8 mouse cellular contexts compared by ENCODE assay signal in the genomic region with DNA sequence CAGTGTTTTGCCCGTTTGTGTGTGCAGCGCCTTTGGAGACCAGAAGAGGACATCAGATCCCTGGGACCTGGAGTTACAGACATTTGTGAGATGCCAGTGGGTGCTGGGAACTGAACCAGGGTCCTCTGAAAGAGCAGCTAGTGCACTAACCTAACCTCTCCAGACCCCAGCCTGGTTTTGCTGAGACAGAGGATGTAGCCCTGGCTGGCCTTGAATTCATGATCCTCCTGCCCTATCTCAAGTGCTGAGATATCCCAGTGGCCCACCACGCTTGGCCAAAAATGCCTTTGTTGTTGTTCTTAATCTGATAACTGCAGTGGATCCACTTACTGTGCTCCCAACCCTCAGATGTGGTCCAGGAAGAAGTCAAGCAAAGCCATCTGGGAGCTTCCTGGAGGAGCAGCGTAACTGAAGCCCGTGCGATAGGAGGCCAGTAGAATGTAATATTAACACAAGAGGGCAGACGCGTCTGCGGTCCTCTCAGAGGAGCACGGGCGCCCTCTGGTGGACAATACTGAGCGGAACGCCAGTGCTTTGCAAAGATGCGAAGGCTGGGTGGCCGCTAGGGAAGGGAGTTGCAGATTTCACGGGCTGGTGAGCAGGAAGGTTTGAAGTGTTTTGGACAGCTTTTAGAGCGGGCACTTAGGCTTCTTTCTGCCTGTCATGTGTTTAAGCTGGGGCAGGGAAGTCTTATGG.
DNase-seq lines count a peak whose midpoint lies in the region; ATAC-seq and TF ChIP-seq lines count a peak whose summit lies in the region.

No protein-coding gene starts in this region.

- H3K4me3 ChIP-seq in forebrain, embryonic 12.5 days (replicated peaks) = no peak overlapping the region
- H3K4me3 ChIP-seq in heart, postnatal 0 days (ENCODE audit: low read depth, low read length) = no peak overlapping the region
- no peak overlapping the region for H3K4me3 ChIP-seq in liver, embryonic 15.5 days (replicated peaks)
- H3K4me3 ChIP-seq in neural tube, embryonic 12.5 days = no peak overlapping the region
- H3K4me3 ChIP-seq in stomach, postnatal 0 days (ENCODE audit: low read depth, low read length) = no peak overlapping the region

- peak; percentile 88 to 91 for DNase-seq in CD8-positive naive resting alpha-beta T cell, adult 2 months (ENCODE audit: low read depth in 2 of 2, low spot score in 2 of 2)
- peak; percentile 92 for DNase-seq in c-Kit-positive CD71-positive TER-119-negative erythroid progenitor cells, embryonic 14.5 days (ENCODE audit: low read depth)
- peak; percentile 87 for DNase-seq in heart, postnatal 0 days (ENCODE audit: low spot score)
- DNase-seq in kidney, postnatal 36 days = peak; percentile 87 to 96
- peak; percentile 91 for DNase-seq in stomach, postnatal 0 days (ENCODE audit: low spot score)

- H3K4me2 ChIP-seq in forebrain, embryonic 12.5 days = 0 out of 2 replicates have a peak overlapping the region, but pooled peaks have one; percentile 10
- no peak overlapping the region; the same call in 1 of the 2 replicates for H3K4me2 ChIP-seq in heart, postnatal 0 days (ENCODE audit: low read depth, low read length)
- peak overlapping the region; percentile 42; the same call in 1 of the 2 replicates for H3K4me2 ChIP-seq in liver, embryonic 15.5 days
- 0 out of 2 replicates have a peak overlapping the region, but pooled peaks have one; percentile 21 for H3K4me2 ChIP-seq in neural tube, embryonic 12.5 days (replicated peaks)
- 0 out of 2 replicates have a peak overlapping the region, but pooled peaks have one; percentile 25 for H3K4me2 ChIP-seq in stomach, postnatal 0 days (replicated peaks; ENCODE audit: low read depth)

- peak; percentile 64; the same call in 1 of the 2 replicates for ATAC-seq in forebrain, embryonic 12.5 days (ENCODE audit: low FRiP score)
- ATAC-seq in heart, postnatal 0 days (ENCODE audit: insufficient read depth, low read depth) = peak; percentile 62
- peak; percentile 38; the same call in 1 of the 2 replicates for ATAC-seq in liver, embryonic 15.5 days (ENCODE audit: insufficient read depth)
- peak; percentile 76 for ATAC-seq in neural tube, embryonic 12.5 days (ENCODE audit: low FRiP score, low read depth)
- ATAC-seq in stomach, postnatal 0 days (ENCODE audit: low FRiP score, low TSS enrichment) = peak; percentile 77

- 23% methylated on average over 17 of the region's 17 CpGs for WGBS in forebrain, embryonic 12.5 days
- 20% methylated on average over 17 of the region's 17 CpGs for WGBS in heart, postnatal 0 days
- WGBS in liver, embryonic 15.5 days (ENCODE audit: insufficient replicate concordance) = 17% methylated on average over 17 of the region's 17 CpGs
- 21% methylated on average over 17 of the region's 17 CpGs for WGBS in neural tube, embryonic 12.5 days
- 19% methylated on average over 17 of the region's 17 CpGs for WGBS in stomach, postnatal 0 days

- TF ChIP-seq EP300 in heart, postnatal 0 days (IDR thresholded peaks at IDR 0.05; ENCODE audit: low read depth) = no peak
- no peak for TF ChIP-seq EP300 in stomach, postnatal 0 days (optimal IDR thresholded peaks at IDR 0.05)

- H3K27ac ChIP-seq in forebrain, embryonic 12.5 days = no peak overlapping the region
- H3K27ac ChIP-seq in heart, postnatal 0 days (ENCODE audit: low read depth) = no peak overlapping the region
- no peak overlapping the region for H3K27ac ChIP-seq in liver, embryonic 15.5 days (replicated peaks)
- H3K27ac ChIP-seq in neural tube, embryonic 12.5 days = no peak overlapping the region
- no peak overlapping the region for H3K27ac ChIP-seq in stomach, postnatal 0 days (replicated peaks)

- TF ChIP-seq CTCF in heart, postnatal 0 days (IDR thresholded peaks at IDR 0.05; ENCODE audit: low read depth) = peak; percentile 98
- peak; percentile 100 for TF ChIP-seq CTCF in stomach, postnatal 0 days (IDR thresholded peaks at IDR 0.05; ENCODE audit: low read depth)

- H3K36me3 ChIP-seq in forebrain, embryonic 12.5 days (replicated peaks) = no peaks in the 10 kb centered on the region
- no peaks in the 10 kb centered on the region for H3K36me3 ChIP-seq in heart, postnatal 0 days (replicated peaks; ENCODE audit: control insufficient read depth, insufficient read depth, low read length)
- no peaks in the 10 kb centered on the region for H3K36me3 ChIP-seq in liver, embryonic 15.5 days (replicated peaks)
- no peaks in the 10 kb centered on the region for H3K36me3 ChIP-seq in neural tube, embryonic 12.5 days
- no peaks in the 10 kb centered on the region for H3K36me3 ChIP-seq in stomach, postnatal 0 days (ENCODE audit: control insufficient read depth, insufficient read depth, low read length)

- H3K9ac ChIP-seq in forebrain, embryonic 12.5 days = no peak overlapping the region
- no peak overlapping the region for H3K9ac ChIP-seq in heart, postnatal 0 days (replicated peaks; ENCODE audit: low read depth, low read length)
- no peak overlapping the region for H3K9ac ChIP-seq in liver, embryonic 15.5 days
- H3K9ac ChIP-seq in neural tube, embryonic 12.5 days = no peak overlapping the region
- no peak overlapping the region for H3K9ac ChIP-seq in stomach, postnatal 0 days (ENCODE audit: low read length)

- no peaks in the 10 kb centered on the region for H3K27me3 ChIP-seq in forebrain, embryonic 12.5 days
- no peaks in the 10 kb centered on the region for H3K27me3 ChIP-seq in heart, postnatal 0 days (ENCODE audit: control insufficient read depth, insufficient read depth, low read length)
- H3K27me3 ChIP-seq in liver, embryonic 15.5 days = no peaks in the 10 kb centered on the region
- H3K27me3 ChIP-seq in neural tube, embryonic 12.5 days (replicated peaks) = no peaks in the 10 kb centered on the region
- H3K27me3 ChIP-seq in stomach, postnatal 0 days (ENCODE audit: control insufficient read depth, insufficient read depth, low read length) = no peaks in the 10 kb centered on the region

- peaks cover 2% of the 10 kb centered on the region; the same call in 1 of the 2 replicates for H3K4me1 ChIP-seq in forebrain, embryonic 12.5 days
- H3K4me1 ChIP-seq in heart, postnatal 0 days (ENCODE audit: control insufficient read depth, insufficient read depth) = no peaks in the 10 kb centered on the region
- peaks cover 18% of the 10 kb centered on the region for H3K4me1 ChIP-seq in liver, embryonic 15.5 days (replicated peaks)
- H3K4me1 ChIP-seq in neural tube, embryonic 12.5 days = no peaks in the 10 kb centered on the region
- no peaks in the 10 kb centered on the region for H3K4me1 ChIP-seq in stomach, postnatal 0 days (replicated peaks; ENCODE audit: control insufficient read depth, insufficient read depth)

- H3K9me3 ChIP-seq in forebrain, embryonic 12.5 days = no peaks in the 10 kb centered on the region
- H3K9me3 ChIP-seq in heart, postnatal 0 days (replicated peaks; ENCODE audit: control insufficient read depth, low read length) = 0 out of 2 replicates have a peak, but pooled peaks cover 6% of the 10 kb centered on the region
- H3K9me3 ChIP-seq in liver, embryonic 15.5 days (replicated peaks) = no peaks in the 10 kb centered on the region
- no peaks in the 10 kb centered on the region for H3K9me3 ChIP-seq in neural tube, embryonic 12.5 days
- H3K9me3 ChIP-seq in stomach, postnatal 0 days (ENCODE audit: control insufficient read depth, low read length) = no peaks in the 10 kb centered on the region
